Mouse (Mus musculus) lung, embryonic 16.5 days (tissue): ENCODE results near the gene Bola2. TPM values are rescaled to one million over a fixed set of nuclear protein-coding genes. Genes with fewer than 3 reads are reported as not detected.
A peak's percentile ranks its signal among the peaks of the same experiment; 100 is the strongest.

Experiments
- ATAC-seq: fragments of 200-750 bp; cut with Nextera tagmentation; 2 replicates; pipeline ENCODE4 v1.8.0; 2017; ENCODE audit warnings: low read depth, mild to moderate bottlenecking, moderate library complexity
- H3K27ac ChIP-seq: fragments of 300-500 bp; sonication (generic); 2 replicates; pipeline ENCODE4 v1.5.1; 2014; ENCODE audit warnings: mild to moderate bottlenecking, control low read depth, low read length
- H3K27me3 ChIP-seq: fragments of 300-500 bp; sonication (generic); 2 replicates; pipeline ENCODE4 v1.6.1; 2014; ENCODE audit warnings: low read depth, low read length, mixed read lengths; ENCODE audit not compliant: control insufficient read depth, insufficient read depth
- H3K36me3 ChIP-seq: fragments of 300-500 bp; sonication (generic); 2 replicates; pipeline ENCODE4 v1.6.1; 2014; ENCODE audit warnings: low read length; ENCODE audit not compliant: control insufficient read depth, insufficient read depth
- H3K4me1 ChIP-seq: fragments of 300-500 bp; sonication (generic); replicated peaks from 2 replicates; pipeline ENCODE4 v1.6.1; 2014; ENCODE audit warnings: low read length, mixed read lengths; ENCODE audit not compliant: control insufficient read depth, insufficient read depth
- H3K4me2 ChIP-seq: fragments of 300-500 bp; sonication (generic); 2 replicates; pipeline ENCODE4 v1.6.1; 2014; ENCODE audit warnings: low read depth, low read length, control low read depth
- H3K4me3 ChIP-seq: fragments of 300-500 bp; sonication (generic); 2 replicates; pipeline ENCODE4 v1.5.1; 2014; ENCODE audit warnings: mild to moderate bottlenecking, low read length, control low read depth
- H3K9ac ChIP-seq: fragments of 300-500 bp; sonication (generic); 2 replicates; pipeline ENCODE4 v1.6.1; 2014; ENCODE audit warnings: low read length, control low read depth
- H3K9me3 ChIP-seq: fragments of 300-500 bp; sonication (generic); 2 replicates; pipeline ENCODE4 v1.6.1; 2016; ENCODE audit warnings: low read length; ENCODE audit not compliant: control insufficient read depth
- WGBS: fragments of 180-500 bp; shearing (Covaris S2); extraction: QIAGEN DNeasy Blood & Tissue Kit; methylation state at CpG from one replicate; pipeline ENCODE4 v1.1.7; 2014; 5-methylcytosine and 5-hydroxymethylcytosine counted together
- polyA plus RNA-seq: library from polyadenylated mRNA; unstranded; fragments of >200 nt; fragmentation: Nextera tagmentation; extraction: Ambion mirVana; gene quantifications from 2 replicates; pipeline ENCODE4 v1.2.1, GENCODE M21; 2015

The Bola2 gene
- polyA plus RNA-seq: 102 and 108 TPM in 2 replicates

DNA sequence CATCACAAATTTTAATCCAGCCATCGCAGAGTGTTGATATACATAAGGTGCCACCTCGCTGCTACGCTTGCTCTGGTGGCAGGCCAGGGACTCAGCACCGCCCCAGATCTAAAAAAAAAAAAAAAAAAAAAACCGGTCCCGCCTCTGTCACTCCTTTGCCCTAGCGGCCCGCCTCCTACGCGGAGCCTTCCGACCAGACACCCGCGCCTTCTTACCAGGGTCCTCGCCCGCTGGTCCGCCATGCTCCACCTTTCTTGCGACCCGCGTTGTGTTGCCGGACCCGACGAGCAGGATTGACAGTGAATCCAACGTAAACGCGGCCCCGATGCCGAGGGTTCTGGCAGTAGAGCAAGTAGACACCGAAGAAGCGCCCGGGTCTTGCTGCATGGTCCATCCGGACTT is at the start of gene Bola2:
Gene Bola2 (plus strand): TSS at position 192 of the 402 bp plus-strand sequence.
- Histone ChIP-seq H3K4me1 (peaks cover 18% of the 10 kb centered on the region), H3K27ac (peak within 1 kb of the TSS; percentile 99), H3K4me3 (peak within 1 kb of the TSS; percentile 96), H3K9me3 (no peaks in the 10 kb centered on the region), H3K9ac (peak within 1 kb of the TSS; percentile 99), H3K36me3 (peaks cover 9% of the 10 kb centered on the region; the same call in 1 of the 2 replicates), H3K4me2 (peak within 1 kb of the TSS; percentile 96), H3K27me3 (no peaks in the 10 kb centered on the region)
- under 1% methylated on average over 30 of the region's 31 CpGs for WGBS
- ATAC-seq: peak; percentile 84

DNA sequence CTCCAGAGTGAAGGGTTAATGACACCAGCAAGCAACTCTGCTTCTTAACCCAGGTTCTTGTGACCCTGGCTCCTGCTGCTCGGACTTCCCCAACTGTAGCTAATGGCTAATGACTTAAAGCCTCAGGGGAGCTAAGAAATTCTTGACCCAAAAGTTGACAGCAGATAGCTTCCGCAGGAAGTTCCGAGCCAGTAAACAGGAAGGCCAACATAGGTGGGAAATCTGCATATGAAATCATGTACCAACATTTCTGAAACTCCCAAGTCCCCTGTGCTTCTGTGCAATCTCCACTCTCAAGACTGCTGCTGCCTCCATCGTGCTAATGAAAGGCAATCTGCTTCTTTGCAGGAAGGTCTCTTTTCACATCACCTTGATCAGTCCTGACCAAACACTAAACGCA is 49.5 kb upstream of the Bola2 start:
- WGBS: 51% methylated on average over 5 of the region's 5 CpGs
- peaks cover 2% of the 10 kb centered on the region for H3K4me1 ChIP-seq
- no peak overlapping the region for H3K4me3 ChIP-seq
- no peak for ATAC-seq
- no peak overlapping the region for H3K4me2 ChIP-seq
- no peaks in the 10 kb centered on the region for H3K9me3 ChIP-seq
- H3K9ac ChIP-seq: no peak overlapping the region
- no peaks in the 10 kb centered on the region for H3K27me3 ChIP-seq
- no peaks in the 10 kb centered on the region for H3K36me3 ChIP-seq
- no peak overlapping the region for H3K27ac ChIP-seq

- Histone ChIP-seq H3K27ac (no peak overlapping the region), H3K4me2 (peak overlapping the region; percentile 87), H3K4me3 (peak overlapping the region; percentile 66; the same call in 1 of the 2 replicates), H3K27me3 (no peaks in the 10 kb centered on the region), H3K36me3 (no peaks in the 10 kb centered on the region), H3K9ac (no peak overlapping the region), H3K4me1 (peaks cover 2% of the 10 kb centered on the region), H3K9me3 (no peaks in the 10 kb centered on the region)
- ATAC-seq: no peak
- 72% methylated on average over 4 of the region's 4 CpGs for WGBS
Measured at GRCm38 (mm10) chr7:126648486-126648885, 46.7 kb upstream of the Bola2 start.

- H3K27me3 ChIP-seq: no peaks in the 10 kb centered on the region
- H3K4me2 ChIP-seq: peak within 1 kb of the TSS; percentile 87
- H3K27ac ChIP-seq: peak within 1 kb of the TSS; percentile 91
- H3K9ac ChIP-seq: peak within 1 kb of the TSS; percentile 78
- ATAC-seq: peak; percentile 99
- H3K4me3 ChIP-seq: peak within 1 kb of the TSS; percentile 66
- WGBS: under 1% methylated on average over 57 of the region's 57 CpGs
- H3K9me3 ChIP-seq: no peaks in the 10 kb centered on the region
- H3K4me1 ChIP-seq: peaks cover 2% of the 10 kb centered on the region
- no peaks in the 10 kb centered on the region for H3K36me3 ChIP-seq
Measured at GRCm38 (mm10) chr7:126649231-126650051, 45.8 kb upstream of the Bola2 start, which contains the start of gene Sgf29. Gene Sgf29, plus strand, starts transcription at chr7:126649309.

DNA sequence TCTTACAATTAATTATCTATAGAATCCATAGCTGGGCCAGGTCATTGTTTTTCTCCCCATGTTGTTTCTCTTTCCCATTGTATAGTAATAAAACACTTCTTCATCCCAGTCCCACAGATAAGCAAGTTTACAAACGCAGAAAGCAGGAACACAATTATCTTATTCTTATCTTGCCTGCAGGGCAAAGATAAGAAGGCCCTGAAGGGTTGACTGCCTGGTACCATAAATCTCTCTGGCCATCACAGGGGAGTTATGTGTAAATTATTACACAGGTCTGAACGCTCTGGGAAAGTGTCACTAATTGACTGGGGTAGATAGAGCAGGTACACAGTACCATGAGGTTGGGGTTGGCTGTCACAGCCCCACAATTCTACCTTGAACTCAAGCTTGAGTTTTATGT is 44.3 kb upstream of the Bola2 start:
- Histone ChIP-seq H3K27me3 (no peaks in the 10 kb centered on the region), H3K27ac (no peak overlapping the region), H3K4me2 (no peak overlapping the region), H3K36me3 (no peaks in the 10 kb centered on the region), H3K9me3 (no peaks in the 10 kb centered on the region), H3K4me3 (no peak overlapping the region), H3K4me1 (peaks cover 2% of the 10 kb centered on the region), H3K9ac (no peak overlapping the region)
- ATAC-seq: no peak
- WGBS: 31% methylated on average over 2 of the region's 2 CpGs

- ATAC-seq: no peak
- 66% methylated on average over 2 of the region's 2 CpGs for WGBS
- Histone ChIP-seq H3K4me2 (no peak overlapping the region), H3K27ac (no peak overlapping the region), H3K4me3 (no peak overlapping the region), H3K27me3 (no peaks in the 10 kb centered on the region), H3K4me1 (peaks cover 2% of the 10 kb centered on the region), H3K36me3 (no peaks in the 10 kb centered on the region), H3K9me3 (no peaks in the 10 kb centered on the region), H3K9ac (no peak overlapping the region)
Measured at GRCm38 (mm10) chr7:126653991-126654390, 41.2 kb upstream of the Bola2 start.

- 82% methylated on average over 3 of the region's 3 CpGs for WGBS
- H3K4me2 ChIP-seq: no peak overlapping the region
- ATAC-seq: no peak
- H3K27me3 ChIP-seq: no peaks in the 10 kb centered on the region
- no peak overlapping the region for H3K27ac ChIP-seq
- H3K4me1 ChIP-seq: no peaks in the 10 kb centered on the region
- H3K9me3 ChIP-seq: no peaks in the 10 kb centered on the region
- H3K4me3 ChIP-seq: no peak overlapping the region
- no peak overlapping the region for H3K9ac ChIP-seq
- H3K36me3 ChIP-seq: no peaks in the 10 kb centered on the region
Measured at GRCm38 (mm10) chr7:126655695-126656094, 39.5 kb upstream of the Bola2 start.

DNA sequence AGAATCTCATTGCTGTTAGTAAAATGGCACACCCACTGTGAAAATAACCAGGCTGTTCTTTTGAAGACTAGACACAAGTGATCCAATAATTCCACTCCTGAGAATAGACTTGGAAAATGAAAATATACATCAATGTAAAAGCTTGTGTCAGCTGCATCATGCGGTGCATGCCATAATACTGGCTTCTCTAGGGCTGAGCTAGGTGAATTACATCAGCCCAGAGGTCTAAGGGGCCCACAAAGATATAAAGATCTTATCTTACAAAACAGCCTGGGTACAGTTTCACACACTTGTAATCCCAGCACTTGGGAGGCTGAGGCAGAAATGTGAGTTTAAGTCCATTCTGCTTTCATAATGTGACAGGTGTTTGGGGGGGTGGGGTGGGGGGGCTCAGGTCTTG is 37.7 kb upstream of the Bola2 start:
- H3K4me2 ChIP-seq: no peak overlapping the region
- 89% methylated on average over 1 of the region's 1 CpGs for WGBS

DNA sequence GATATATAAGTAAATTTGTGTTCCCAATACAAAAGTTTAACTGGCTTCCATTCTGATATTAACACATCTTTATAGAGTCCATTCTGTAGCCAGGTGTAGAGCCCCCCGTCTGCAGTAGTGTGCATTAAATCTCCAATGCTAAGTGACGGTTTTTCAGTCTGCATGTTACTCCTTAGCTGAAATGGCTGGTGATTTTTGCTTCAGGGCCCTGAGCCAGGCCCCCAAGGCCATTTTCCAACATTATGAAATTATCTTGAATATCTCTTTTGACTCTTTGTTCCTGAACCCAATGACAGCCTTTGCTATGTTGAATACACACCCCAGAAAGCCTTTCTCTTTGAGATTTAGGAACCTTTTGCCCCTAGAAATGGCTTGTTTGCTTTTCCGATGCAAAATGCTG is 35.4 kb upstream of the Bola2 start:
- WGBS: 86% methylated on average over 3 of the region's 3 CpGs
- H3K4me3 ChIP-seq: no peak overlapping the region
- H3K36me3 ChIP-seq: peaks cover under 1% of the 10 kb centered on the region
- no peak overlapping the region for H3K9ac ChIP-seq
- H3K27me3 ChIP-seq: no peaks in the 10 kb centered on the region
- no peak for ATAC-seq
- H3K4me1 ChIP-seq: no peaks in the 10 kb centered on the region; the same call in none of the 2 replicates
- no peak overlapping the region for H3K4me2 ChIP-seq
- no peaks in the 10 kb centered on the region for H3K9me3 ChIP-seq
- no peak overlapping the region for H3K27ac ChIP-seq

More for the DNA sequence above, 37.7 kb upstream of the Bola2 start:
- H3K36me3 ChIP-seq: no peaks in the 10 kb centered on the region; the same call in 1 of the 2 replicates
- H3K9ac ChIP-seq: no peak overlapping the region
- H3K27ac ChIP-seq: no peak overlapping the region
- no peaks in the 10 kb centered on the region for H3K4me1 ChIP-seq
- no peaks in the 10 kb centered on the region for H3K9me3 ChIP-seq
- ATAC-seq: no peak
- no peak overlapping the region for H3K4me3 ChIP-seq
- no peaks in the 10 kb centered on the region for H3K27me3 ChIP-seq
